Mouse (Mus musculus) liver, embryonic 14.5 days (tissue): Measurements from ENCODE around the gene Sec16a. TPM values are rescaled to one million over a fixed set of nuclear protein-coding genes. Genes with fewer than 3 reads are reported as not detected.
A peak's percentile ranks its signal among the peaks of the same experiment; 100 is the strongest.

ENCODE experiments used
- ATAC-seq: fragments of 200-750 bp; cut with Nextera tagmentation; 2 replicates; pipeline ENCODE4 v1.8.0; 2017; ENCODE audit warnings: moderate number of reproducible peaks, mild to moderate bottlenecking, moderate library complexity; ENCODE audit not compliant: insufficient read depth
- DNase-seq, 3 experiments: peaks; one replicate each; pipeline ENCODE4 v3.0.0-alpha.2; 2012 to 2013; ENCODE audit warnings: low read depth in 3 of 3, low spot score in 3 of 3
- H3K27ac ChIP-seq: fragments of 300-500 bp; sonication (generic); 2 replicates; pipeline ENCODE4 v1.5.1; 2014; ENCODE audit warnings: moderate library complexity, mild to moderate bottlenecking, control low read depth, inconsistent platforms
- H3K27me3 ChIP-seq: fragments of 300-500 bp; sonication (generic); 2 replicates; pipeline ENCODE4 v1.6.1; 2014; ENCODE audit warnings: mild to moderate bottlenecking, low read length, moderate library complexity; ENCODE audit not compliant: control insufficient read depth, insufficient read depth
- H3K36me3 ChIP-seq: fragments of 300-500 bp; sonication (generic); replicated peaks from 2 replicates; pipeline ENCODE4 v1.6.1; 2014; ENCODE audit warnings: low read depth; ENCODE audit not compliant: control insufficient read depth, insufficient read depth
- H3K4me1 ChIP-seq, 2 experiments: fragments of 200-500 bp in 1 of 2; fragments of 300-500 bp in 1 of 2; sonication (generic) in 1 of 2; replicated peaks; 2 replicates each; pipeline ENCODE4 v1.6.1; 2012 to 2014; ENCODE audit warnings: antibody characterized with exemption in 1 of 2, inconsistent platforms in 1 of 2, low read length in 1 of 2; ENCODE audit not compliant: control insufficient read depth in 2 of 2, insufficient read depth in 2 of 2
- H3K4me2 ChIP-seq: fragments of 300-500 bp; sonication (generic); 2 replicates; pipeline ENCODE4 v1.6.1; 2014; ENCODE audit warnings: low read depth, mild to moderate bottlenecking, control low read depth, moderate library complexity
- H3K4me3 ChIP-seq, 2 experiments: fragments of 200-500 bp in 1 of 2; fragments of 300-500 bp in 1 of 2; sonication (generic) in 1 of 2; 2 replicates each; pipeline ENCODE4 v1.5.1; 2012 to 2014; ENCODE audit warnings: low read depth in 2 of 2, low read length in 2 of 2, mild to moderate bottlenecking in 2 of 2, control low read depth in 1 of 2, inconsistent platforms in 1 of 2, moderate library complexity in 1 of 2; ENCODE audit not compliant: insufficient read depth in 1 of 2
- H3K9ac ChIP-seq: fragments of 300-500 bp; sonication (generic); replicated peaks from 2 replicates; pipeline ENCODE4 v1.6.1; 2014; ENCODE audit warnings: mild to moderate bottlenecking, control low read depth, moderate library complexity
- H3K9me3 ChIP-seq: fragments of 300-500 bp; sonication (generic); 2 replicates; pipeline ENCODE4 v1.6.1; 2016; ENCODE audit warnings: low read length, mixed read lengths; ENCODE audit not compliant: control insufficient read depth
- CTCF ChIP-seq: IDR thresholded peaks from 2 replicates; pipeline ENCODE4 v1.5.1; 2016; ENCODE audit warnings: antibody characterized with exemption, low read depth, control low read depth
- EP300 ChIP-seq: IDR thresholded peaks from 2 replicates; pipeline ENCODE4 v1.6.1; 2016; ENCODE audit warnings: antibody characterized with exemption, low read depth
- WGBS: fragments of 180-500 bp; shearing (Covaris S2); extraction: QIAGEN DNeasy Blood & Tissue Kit; methylation state at CpG from one replicate; pipeline ENCODE4 v1.1.7; 2014; ENCODE audit not compliant: insufficient replicate concordance; 5-methylcytosine and 5-hydroxymethylcytosine counted together
- polyA plus RNA-seq, 2 experiments: library from polyadenylated mRNA; depleted of rRNA in 1 of 2; stranded (reverse) in 1 of 2; unstranded in 1 of 2; fragments of >200 nt; fragmentation: Nextera tagmentation in 1 of 2; extraction: Ambion mirVana in 1 of 2; gene quantifications; 2 replicates each; pipeline versions ENCODE4 v1.2.1 to v1.2.3; 2012 to 2014

Gene Sec16a
- polyA plus RNA-seq, 2 experiments, result 9.3 to 10.5 TPM

GRCm38 (mm10) chr2:26402265-26402664, 42.8 kb downstream of the Sec16a start:
- peaks cover 2 to 14% of the 10 kb centered on the region in 2 experiments; a peak in 2 of 4 replicates for H3K4me1 ChIP-seq
- no peak overlapping the region for H3K4me2 ChIP-seq
- H3K4me3 ChIP-seq, result no peak overlapping the region
- no peaks in the 10 kb centered on the region for H3K27me3 ChIP-seq
- TF ChIP-seq EP300 (no peak), CTCF (no peak)
- ATAC-seq (no peak), DNase-seq (no peak)
- no peak overlapping the region for H3K9ac ChIP-seq
- H3K9me3 ChIP-seq, result no peaks in the 10 kb centered on the region
- peaks cover 21% of the 10 kb centered on the region for H3K36me3 ChIP-seq
- 81% methylated on average over 1 of the region's 1 CpGs for WGBS
- H3K27ac ChIP-seq, result no peak overlapping the region

- ATAC-seq (peak; percentile 55), DNase-seq (no peak)
- H3K4me2 ChIP-seq, result no peak overlapping the region
- H3K27ac ChIP-seq, result no peak overlapping the region
- no peak overlapping the region for H3K9ac ChIP-seq
- H3K4me3 ChIP-seq, result no peak overlapping the region
- peaks cover 2 to 10% of the 10 kb centered on the region in 2 experiments; a peak in 2 of 4 replicates for H3K4me1 ChIP-seq
- WGBS, result 65% methylated on average over 4 of the region's 4 CpGs
- no peak for TF ChIP-seq CTCF
- TF ChIP-seq EP300, result no peak
- peaks cover 32% of the 10 kb centered on the region for H3K36me3 ChIP-seq
- no peaks in the 10 kb centered on the region for H3K9me3 ChIP-seq
- no peaks in the 10 kb centered on the region for H3K27me3 ChIP-seq
Observed at GRCm38 (mm10) chr2:26401023-26401422, 44.0 kb downstream of the Sec16a start.

GRCm38 (mm10) chr2:26400296-26400695, 44.7 kb downstream of the Sec16a start:
- TF ChIP-seq EP300, result no peak
- no peak for TF ChIP-seq CTCF
- Histone ChIP-seq H3K27me3 (no peaks in the 10 kb centered on the region), H3K4me3 (no peak overlapping the region), H3K4me1 (peaks cover 2 to 10% of the 10 kb centered on the region in 2 experiments; a peak in 2 of 4 replicates), H3K9me3 (no peaks in the 10 kb centered on the region), H3K36me3 (peaks cover 39% of the 10 kb centered on the region), H3K27ac (no peak overlapping the region), H3K9ac (no peak overlapping the region), H3K4me2 (no peak overlapping the region)
- 72% methylated on average over 5 of the region's 5 CpGs for WGBS
- no peak for DNase-seq
- no peak for ATAC-seq

- peaks cover 2 to 10% of the 10 kb centered on the region in 2 experiments; a peak in 2 of 4 replicates for H3K4me1 ChIP-seq
- no peak for TF ChIP-seq EP300
- TF ChIP-seq CTCF, result no peak
- no peak overlapping the region for H3K27ac ChIP-seq
- H3K36me3 ChIP-seq, result peaks cover 45% of the 10 kb centered on the region
- no peak overlapping the region for H3K9ac ChIP-seq
- DNase-seq, result no peak
- 64% methylated on average over 5 of the region's 5 CpGs for WGBS
- H3K9me3 ChIP-seq, result no peaks in the 10 kb centered on the region
- no peaks in the 10 kb centered on the region for H3K27me3 ChIP-seq
- peak; percentile 36; the same call in 1 of the 2 replicates for ATAC-seq
- H3K4me3 ChIP-seq, result no peak overlapping the region
- no peak overlapping the region for H3K4me2 ChIP-seq
Observed at GRCm38 (mm10) chr2:26399647-26400046, 45.4 kb downstream of the Sec16a start.

- 77% methylated on average over 8 of the region's 8 CpGs for WGBS
- TF ChIP-seq EP300 (no peak), CTCF (no peak)
- H3K4me2 ChIP-seq, result no peak overlapping the region
- no peaks in the 10 kb centered on the region for H3K9me3 ChIP-seq
- ATAC-seq (no peak), DNase-seq (no peak)
- H3K27me3 ChIP-seq, result no peaks in the 10 kb centered on the region
- H3K9ac ChIP-seq, result no peak overlapping the region
- H3K36me3 ChIP-seq, result peaks cover 52% of the 10 kb centered on the region
- H3K4me3 ChIP-seq, result no peak overlapping the region
- no peak overlapping the region for H3K27ac ChIP-seq
- H3K4me1 ChIP-seq, result peaks cover 2 to 10% of the 10 kb centered on the region in 2 experiments; a peak in 2 of 4 replicates
Observed at GRCm38 (mm10) chr2:26398978-26399377, 46.0 kb downstream of the Sec16a start.
